Mouse (Mus musculus): Measurements from ENCODE around the gene Clptm1l.

The Clptm1l gene

GRCm38 (mm10) chr13:73660163-73660695, 56.4 kb downstream of the Clptm1l start:
- peak; percentile 30 for DNase-seq

All from kidney, postnatal 14 days (tissue).